Mouse (Mus musculus): ENCODE data around the gene Pikfyve. TPM values are rescaled to one million over a fixed set of nuclear protein-coding genes. Genes with fewer than 3 reads are reported as not detected.
A peak's percentile ranks its signal among the peaks of the same experiment; 100 is the strongest.

Pikfyve gene
- polyA plus RNA-seq (2015; fragmentation: Nextera tagmentation; extraction: Ambion mirVana): 9.5 and 10.4 TPM in 2 replicates

GRCm38 (mm10) chr1:65186287-65187073 lies at the start of gene Pikfyve, which contains the start of gene Idh1:
Gene Pikfyve (plus strand): TSS chr1:65186683.
Gene Idh1 (minus strand): TSS chr1:65186500.
- Histone ChIP-seq H3K4me2 (ENCODE audit: low read length) (peak within 1 kb of the TSS; percentile 90), H3K27ac (ENCODE audit: low read depth, low read length) (peak within 1 kb of the TSS; percentile 87), H3K36me3 (ENCODE audit: control insufficient read depth, insufficient read depth, low read length) (no peaks in the 10 kb centered on the region), H3K27me3 (replicated peaks; ENCODE audit: control insufficient read depth, insufficient read depth, low read length) (no peaks in the 10 kb centered on the region), H3K9me3 (ENCODE audit: control insufficient read depth, low read length) (no peaks in the 10 kb centered on the region), H3K4me3 (ENCODE audit: low read length) (peak within 1 kb of the TSS; percentile 98), H3K9ac (ENCODE audit: low read depth, low read length) (peak within 1 kb of the TSS; percentile 94), H3K4me1 (ENCODE audit: control insufficient read depth, insufficient read depth, low read depth, low read length) (peaks cover 12% of the 10 kb centered on the region)
- WGBS: under 1% methylated on average over 66 of the region's 71 CpGs
- peak; percentile 100 for ATAC-seq

GRCm38 (mm10) chr1:65137560-65137959 lies 48.9 kb upstream of the Pikfyve start:
- H3K27me3 ChIP-seq (replicated peaks; ENCODE audit: control insufficient read depth, insufficient read depth, low read length): no peaks in the 10 kb centered on the region
- no peaks in the 10 kb centered on the region for H3K36me3 ChIP-seq (ENCODE audit: control insufficient read depth, insufficient read depth, low read length)
- H3K4me1 ChIP-seq (ENCODE audit: control insufficient read depth, insufficient read depth, low read depth, low read length): no peaks in the 10 kb centered on the region
- 83% methylated on average over 6 of the region's 6 CpGs for WGBS
- H3K9me3 ChIP-seq (ENCODE audit: control insufficient read depth, low read length): peaks cover 4% of the 10 kb centered on the region; the same call in 1 of the 2 replicates
- no peak overlapping the region for H3K4me3 ChIP-seq (ENCODE audit: low read length)
- ATAC-seq: no peak
- no peak overlapping the region for H3K4me2 ChIP-seq (ENCODE audit: low read length)
- no peak overlapping the region for H3K27ac ChIP-seq (ENCODE audit: low read depth, low read length)
- no peak overlapping the region for H3K9ac ChIP-seq (ENCODE audit: low read depth, low read length)

GRCm38 (mm10) chr1:65144783-65145182 lies 41.7 kb upstream of the Pikfyve start:
- 87% methylated on average over 2 of the region's 2 CpGs for WGBS
- H3K4me2 ChIP-seq (ENCODE audit: low read length): no peak overlapping the region
- H3K9ac ChIP-seq (ENCODE audit: low read depth, low read length): no peak overlapping the region
- H3K9me3 ChIP-seq (ENCODE audit: control insufficient read depth, low read length): peaks cover 4% of the 10 kb centered on the region; the same call in 1 of the 2 replicates
- no peak overlapping the region for H3K4me3 ChIP-seq (ENCODE audit: low read length)
- no peak overlapping the region for H3K27ac ChIP-seq (ENCODE audit: low read depth, low read length)
- H3K4me1 ChIP-seq (ENCODE audit: control insufficient read depth, insufficient read depth, low read depth, low read length): no peaks in the 10 kb centered on the region
- H3K36me3 ChIP-seq (ENCODE audit: control insufficient read depth, insufficient read depth, low read length): no peaks in the 10 kb centered on the region
- no peak for ATAC-seq
- H3K27me3 ChIP-seq (replicated peaks; ENCODE audit: control insufficient read depth, insufficient read depth, low read length): no peaks in the 10 kb centered on the region

- Histone ChIP-seq H3K4me3 (ENCODE audit: low read length) (no peak overlapping the region), H3K4me2 (ENCODE audit: low read length) (no peak overlapping the region), H3K9me3 (ENCODE audit: control insufficient read depth, low read length) (peaks cover 4% of the 10 kb centered on the region; the same call in 1 of the 2 replicates), H3K9ac (ENCODE audit: low read depth, low read length) (no peak overlapping the region), H3K27me3 (replicated peaks; ENCODE audit: control insufficient read depth, insufficient read depth, low read length) (no peaks in the 10 kb centered on the region), H3K4me1 (ENCODE audit: control insufficient read depth, insufficient read depth, low read depth, low read length) (no peaks in the 10 kb centered on the region), H3K36me3 (ENCODE audit: control insufficient read depth, insufficient read depth, low read length) (no peaks in the 10 kb centered on the region), H3K27ac (ENCODE audit: low read depth, low read length) (no peak overlapping the region)
- WGBS: 74% methylated on average over 2 of the region's 2 CpGs
- ATAC-seq: no peak
Measured at GRCm38 (mm10) chr1:65146601-65147000, 39.9 kb upstream of the Pikfyve start.

- Histone ChIP-seq H3K36me3 (ENCODE audit: control insufficient read depth, insufficient read depth, low read length) (no peaks in the 10 kb centered on the region), H3K9ac (ENCODE audit: low read depth, low read length) (no peak overlapping the region), H3K4me1 (ENCODE audit: control insufficient read depth, insufficient read depth, low read depth, low read length) (no peaks in the 10 kb centered on the region), H3K27ac (ENCODE audit: low read depth, low read length) (no peak overlapping the region), H3K27me3 (replicated peaks; ENCODE audit: control insufficient read depth, insufficient read depth, low read length) (no peaks in the 10 kb centered on the region), H3K9me3 (ENCODE audit: control insufficient read depth, low read length) (peaks cover 2% of the 10 kb centered on the region; the same call in 1 of the 2 replicates), H3K4me2 (ENCODE audit: low read length) (no peak overlapping the region), H3K4me3 (ENCODE audit: low read length) (no peak overlapping the region)
- WGBS: 93% methylated on average over 5 of the region's 5 CpGs
- ATAC-seq: no peak
Measured at GRCm38 (mm10) chr1:65147326-65147725, 39.2 kb upstream of the Pikfyve start.

GRCm38 (mm10) chr1:65147971-65148370 lies 38.5 kb upstream of the Pikfyve start:
- no peaks in the 10 kb centered on the region for H3K36me3 ChIP-seq (ENCODE audit: control insufficient read depth, insufficient read depth, low read length)
- 84% methylated on average over 3 of the region's 3 CpGs for WGBS
- H3K27ac ChIP-seq (ENCODE audit: low read depth, low read length): no peak overlapping the region
- no peak overlapping the region for H3K4me2 ChIP-seq (ENCODE audit: low read length)
- no peak overlapping the region for H3K4me3 ChIP-seq (ENCODE audit: low read length)
- H3K9ac ChIP-seq (ENCODE audit: low read depth, low read length): no peak overlapping the region
- H3K4me1 ChIP-seq (ENCODE audit: control insufficient read depth, insufficient read depth, low read depth, low read length): no peaks in the 10 kb centered on the region
- no peak for ATAC-seq
- H3K27me3 ChIP-seq (replicated peaks; ENCODE audit: control insufficient read depth, insufficient read depth, low read length): no peaks in the 10 kb centered on the region
- no peaks in the 10 kb centered on the region for H3K9me3 ChIP-seq (ENCODE audit: control insufficient read depth, low read length)

- Histone ChIP-seq H3K27ac (ENCODE audit: low read depth, low read length) (no peak overlapping the region), H3K4me3 (ENCODE audit: low read length) (no peak overlapping the region), H3K9ac (ENCODE audit: low read depth, low read length) (no peak overlapping the region), H3K4me2 (ENCODE audit: low read length) (no peak overlapping the region), H3K4me1 (ENCODE audit: control insufficient read depth, insufficient read depth, low read depth, low read length) (no peaks in the 10 kb centered on the region), H3K9me3 (ENCODE audit: control insufficient read depth, low read length) (no peaks in the 10 kb centered on the region), H3K36me3 (ENCODE audit: control insufficient read depth, insufficient read depth, low read length) (peaks cover 9% of the 10 kb centered on the region; the same call in 1 of the 2 replicates), H3K27me3 (replicated peaks; ENCODE audit: control insufficient read depth, insufficient read depth, low read length) (no peaks in the 10 kb centered on the region)
- no peak for ATAC-seq
Measured at GRCm38 (mm10) chr1:65154814-65155213, 31.7 kb upstream of the Pikfyve start.

GRCm38 (mm10) chr1:65156111-65156510 lies 30.4 kb upstream of the Pikfyve start:
- no peak for ATAC-seq
- no peak overlapping the region for H3K27ac ChIP-seq (ENCODE audit: low read depth, low read length)
- no peak overlapping the region for H3K9ac ChIP-seq (ENCODE audit: low read depth, low read length)
- no peak overlapping the region for H3K4me2 ChIP-seq (ENCODE audit: low read length)
- whole genome bisulfite sequencing: 97% methylated on average over 5 of the region's 5 CpGs
- no peaks in the 10 kb centered on the region for H3K27me3 ChIP-seq (replicated peaks; ENCODE audit: control insufficient read depth, insufficient read depth, low read length)
- no peaks in the 10 kb centered on the region for H3K4me1 ChIP-seq (ENCODE audit: control insufficient read depth, insufficient read depth, low read depth, low read length)
- H3K9me3 ChIP-seq (ENCODE audit: control insufficient read depth, low read length): no peaks in the 10 kb centered on the region
- H3K4me3 ChIP-seq (ENCODE audit: low read length): no peak overlapping the region
- peaks cover 21% of the 10 kb centered on the region for H3K36me3 ChIP-seq (ENCODE audit: control insufficient read depth, insufficient read depth, low read length)

- Histone ChIP-seq H3K4me3 (ENCODE audit: low read length) (no peak overlapping the region), H3K4me1 (ENCODE audit: control insufficient read depth, insufficient read depth, low read depth, low read length) (no peaks in the 10 kb centered on the region), H3K27me3 (replicated peaks; ENCODE audit: control insufficient read depth, insufficient read depth, low read length) (no peaks in the 10 kb centered on the region), H3K9me3 (ENCODE audit: control insufficient read depth, low read length) (no peaks in the 10 kb centered on the region), H3K36me3 (ENCODE audit: control insufficient read depth, insufficient read depth, low read length) (peaks cover 59% of the 10 kb centered on the region), H3K9ac (ENCODE audit: low read depth, low read length) (no peak overlapping the region), H3K4me2 (ENCODE audit: low read length) (no peak overlapping the region), H3K27ac (ENCODE audit: low read depth, low read length) (no peak overlapping the region)
- ATAC-seq: no peak
- 96% methylated on average over 1 of the region's 1 CpGs for WGBS
Measured at GRCm38 (mm10) chr1:65162210-65162609, 24.3 kb upstream of the Pikfyve start.
